Mouse (Mus musculus) mature B cell (primary cell): Measurements from ENCODE around the gene Gm47996.

Experiments
- in situ Hi-C: fragments of 300-500 bp; cut with MboI; formaldehyde crosslinking; loops from 2 replicates; pipeline ENCODE4 v1.14.3; 2019

The Gm47996 gene

DNA sequence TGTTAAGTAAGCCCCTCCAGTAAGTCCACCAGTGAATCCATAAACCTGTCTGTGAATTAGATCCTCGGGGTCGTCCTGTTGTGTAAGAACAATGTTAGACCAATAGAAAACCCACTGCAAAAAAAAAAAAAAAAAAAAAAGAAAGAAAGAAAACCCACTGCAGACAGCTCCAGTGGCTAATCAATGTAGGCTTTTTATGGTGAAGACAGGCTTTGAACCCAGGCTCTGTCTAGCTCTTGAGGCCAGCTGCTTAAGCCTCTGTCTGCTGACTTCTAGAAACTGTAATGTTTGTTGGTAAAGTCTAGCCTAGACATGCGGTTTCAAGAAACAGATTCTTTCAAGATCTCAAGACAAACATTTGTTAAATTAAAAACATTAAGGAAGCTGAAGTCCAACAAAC is 40.2 kb downstream of the Gm47996 start:
- in situ Hi-C loops: no loop called here

DNA sequence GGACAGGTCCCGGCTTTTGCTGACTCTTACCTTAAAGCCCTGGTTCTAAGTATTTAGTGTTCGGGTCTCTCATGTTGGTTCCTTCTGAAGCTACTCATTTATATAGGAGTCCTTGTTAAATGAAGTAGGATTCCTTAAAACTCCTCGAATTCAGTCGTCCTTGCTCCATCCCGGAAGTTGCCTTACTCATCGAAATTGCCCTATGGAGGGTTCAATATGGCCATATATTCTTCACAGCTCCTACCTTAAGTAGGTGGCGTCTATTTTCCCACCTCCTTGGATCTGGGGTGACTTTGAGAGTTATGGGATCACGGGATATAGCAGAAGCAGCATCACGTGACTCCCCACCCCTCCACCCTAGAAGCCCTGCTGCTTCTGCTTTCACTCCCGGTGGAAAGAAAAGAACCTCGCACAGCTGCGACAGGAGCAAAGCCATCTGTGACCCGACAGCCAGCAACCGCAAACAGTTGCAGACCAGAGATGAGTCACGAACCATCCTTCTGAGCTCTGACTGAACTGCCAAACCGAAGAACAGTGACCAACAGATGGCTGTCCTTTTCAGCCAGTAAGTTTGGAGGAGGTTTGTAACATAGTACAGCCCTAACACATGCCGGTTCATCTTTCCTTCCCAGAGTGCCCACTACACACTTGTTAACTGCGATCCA is 40.7 kb downstream of the Gm47996 start:
- in situ Hi-C loops: no loop called here

DNA sequence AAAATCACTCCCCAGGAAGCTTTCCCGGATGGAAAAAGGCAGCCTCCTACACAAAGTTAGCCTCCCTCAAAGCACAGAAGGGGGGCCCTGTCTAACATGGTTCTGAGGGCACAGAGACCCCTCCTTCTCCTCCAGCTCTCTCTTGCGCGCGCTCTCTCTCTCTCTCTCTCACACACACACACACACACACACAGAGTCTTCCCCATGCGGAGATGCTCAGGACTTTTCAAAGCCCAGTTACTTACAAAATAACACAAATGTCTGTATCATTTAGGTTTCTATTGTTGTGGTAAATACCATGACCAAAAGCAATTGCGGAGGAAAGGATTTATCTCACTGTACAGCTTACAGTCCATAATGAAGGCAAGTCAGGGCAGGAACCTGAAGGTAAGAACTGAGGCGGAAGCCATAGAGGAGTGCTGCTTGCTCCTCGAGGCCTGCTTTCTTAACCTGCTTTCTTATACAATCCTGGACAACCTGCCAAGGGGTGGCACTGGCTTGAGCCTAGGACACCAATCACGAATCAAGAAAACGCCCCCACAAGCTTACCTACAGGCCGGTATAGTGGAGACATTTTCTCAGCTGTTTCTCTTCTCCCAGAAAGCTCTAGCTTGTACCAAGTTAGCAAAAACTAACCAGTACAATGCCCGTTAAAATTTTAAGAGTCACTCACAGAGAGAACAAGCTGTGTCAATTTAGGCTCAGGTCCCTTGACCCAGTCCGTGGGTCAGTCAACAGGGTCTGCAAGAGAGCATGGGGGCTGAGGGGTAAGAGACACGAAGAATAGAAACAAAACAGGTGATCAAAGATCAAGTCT is 41.5 kb downstream of the Gm47996 start:
- in situ Hi-C loops: no loop called here

DNA sequence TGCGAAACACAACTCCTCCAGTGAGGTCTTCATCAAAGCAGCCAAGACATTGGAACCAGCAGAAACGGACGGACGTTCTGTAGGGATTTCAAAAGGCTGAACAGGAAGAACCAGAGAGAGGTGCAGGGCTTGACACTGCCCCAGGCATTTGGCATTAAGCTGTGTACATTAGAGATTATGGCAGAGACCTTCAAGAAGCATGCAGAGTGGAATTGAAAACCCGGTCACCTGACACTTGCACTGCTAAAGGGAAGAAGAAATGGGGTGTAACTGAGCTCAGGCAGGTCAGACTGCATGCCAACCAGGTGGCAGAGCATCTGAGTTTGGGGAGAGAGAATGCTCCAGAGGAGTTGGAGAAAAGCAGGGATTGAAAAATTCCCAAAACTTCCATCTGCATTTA is 45.5 kb downstream of the Gm47996 start:
- in situ Hi-C loops: no loop called here

DNA sequence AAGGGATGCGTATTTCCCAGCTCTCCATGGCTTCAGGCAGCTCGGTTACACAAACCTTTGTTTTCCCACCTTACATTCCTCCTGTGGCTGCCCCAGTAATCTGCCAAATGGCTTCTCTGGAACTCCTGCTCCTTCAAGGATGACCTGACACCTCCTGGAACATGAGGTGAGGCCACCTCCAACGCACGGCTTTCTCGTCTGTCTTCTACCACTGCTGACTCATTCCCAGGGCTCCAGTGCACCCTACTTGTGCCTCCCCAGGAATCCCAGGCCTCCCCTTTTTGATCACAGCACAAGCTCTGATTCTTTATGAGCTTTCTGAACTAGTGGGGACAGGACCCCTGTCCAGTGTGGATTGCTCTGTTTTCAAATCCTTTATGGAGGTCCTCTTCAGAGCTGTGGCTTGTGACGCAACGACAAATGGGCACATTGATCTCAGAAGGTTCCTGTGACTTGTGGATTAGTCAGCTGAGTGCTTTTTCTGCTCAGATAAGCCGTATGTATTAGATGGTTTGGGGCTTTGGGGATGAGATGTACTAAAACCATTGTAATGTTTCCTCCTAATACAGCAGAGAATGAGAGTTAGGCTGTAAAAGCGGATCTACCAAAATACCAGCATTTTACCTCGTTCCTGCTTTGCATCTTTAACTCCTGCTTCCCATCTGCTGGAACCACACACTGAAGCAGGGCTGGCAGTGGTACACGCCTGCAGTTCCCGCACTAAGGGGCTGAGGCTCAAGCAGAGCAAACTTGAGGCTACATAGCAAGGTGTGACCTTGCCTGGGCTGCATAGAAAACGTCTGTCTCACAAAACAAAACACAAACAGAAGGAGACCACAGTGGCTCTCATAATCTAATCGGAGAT is 48.4 kb downstream of the Gm47996 start:
- in situ Hi-C loops: no loop called here

DNA sequence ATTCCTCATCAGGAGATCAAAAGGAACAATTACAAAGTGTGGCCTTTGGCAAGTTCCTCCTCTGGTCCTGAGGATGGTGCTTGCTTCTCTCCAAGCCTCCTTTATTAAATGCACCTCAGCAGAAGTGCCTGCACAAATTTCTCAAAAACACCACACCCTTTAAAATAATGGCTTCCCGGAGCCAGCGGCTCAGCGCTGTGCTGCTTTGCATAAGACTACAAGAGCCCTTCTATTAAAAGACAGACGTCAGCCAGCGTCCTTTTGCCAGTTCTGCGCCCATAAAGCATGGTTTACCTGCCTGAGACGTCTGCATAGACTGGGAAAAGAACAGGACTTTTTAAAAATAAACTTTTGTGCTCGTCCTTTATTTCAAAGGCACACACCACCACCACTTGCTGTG is 49.1 kb downstream of the Gm47996 start:
- in situ Hi-C loops: no loop called here
